Mouse (Mus musculus) liver, embryonic 12.5 days (tissue): ENCODE results near the gene Tgtp1. TPM values are rescaled to one million over a fixed set of nuclear protein-coding genes. Genes with fewer than 3 reads are reported as not detected.
"Not testable (repeated sequence)": the region's sequence is repeated elsewhere in the genome, so short reads cannot be mapped to it uniquely, and the experiment has no call there.

Experiments
- ATAC-seq: fragments of 200-750 bp; cut with Nextera tagmentation; 2 replicates; pipeline ENCODE4 v1.8.0; 2017; ENCODE audit warnings: moderate number of reproducible peaks, mild to moderate bottlenecking, moderate library complexity
- H3K27ac ChIP-seq: fragments of 300-500 bp; sonication (generic); 2 replicates; pipeline ENCODE4 v1.5.1; 2016; ENCODE audit warnings: mild to moderate bottlenecking
- H3K27me3 ChIP-seq: fragments of 300-500 bp; sonication (generic); replicated peaks from 2 replicates; pipeline ENCODE4 v1.6.1; 2016; ENCODE audit warnings: mild to moderate bottlenecking, moderate library complexity
- H3K36me3 ChIP-seq: fragments of 300-500 bp; sonication (generic); 2 replicates; pipeline ENCODE4 v1.6.1; 2016; ENCODE audit warnings: mild to moderate bottlenecking, moderate library complexity
- H3K4me1 ChIP-seq: fragments of 300-500 bp; sonication (generic); 2 replicates; pipeline ENCODE4 v1.6.1; 2016
- H3K4me2 ChIP-seq: fragments of 300-500 bp; sonication (generic); 2 replicates; pipeline ENCODE4 v1.6.1; 2016; ENCODE audit warnings: mild to moderate bottlenecking, moderate library complexity
- H3K4me3 ChIP-seq: fragments of 300-500 bp; sonication (generic); 2 replicates; pipeline ENCODE4 v1.5.1; 2016; ENCODE audit warnings: mild to moderate bottlenecking, moderate library complexity
- H3K9ac ChIP-seq: fragments of 300-500 bp; sonication (generic); 2 replicates; pipeline ENCODE4 v1.6.1; 2016; ENCODE audit warnings: mild to moderate bottlenecking, moderate library complexity
- H3K9me3 ChIP-seq: fragments of 300-500 bp; sonication (generic); replicated peaks from 2 replicates; pipeline ENCODE4 v1.6.1; 2016; ENCODE audit warnings: mild to moderate bottlenecking, moderate library complexity
- WGBS: fragments of 180-500 bp; shearing (Covaris S2); methylation state at CpG from one replicate; pipeline ENCODE4 v1.1.7; 2016; ENCODE audit not compliant: insufficient replicate concordance; 5-methylcytosine and 5-hydroxymethylcytosine counted together
- polyA plus RNA-seq: library from polyadenylated mRNA; unstranded; fragments of >200 nt; fragmentation: Nextera tagmentation; extraction: Ambion mirVana; gene quantifications from 2 replicates; pipeline ENCODE4 v1.2.1, GENCODE M21; 2016

Tgtp1 gene
- polyA plus RNA-seq, 1 experiment from 2014 or later = 0.07 TPM

GRCm38 (mm10) chr11:48978240-48978939, 15.6 kb downstream of the Tgtp1 start, which contains the start of gene Olfr56:
TSS of gene Olfr56 (plus strand) at chr11:48978889.
- not testable (repeated sequence) for ATAC-seq, H3K4me2 ChIP-seq

GRCm38 (mm10) chr11:48974686-48975085, 19.3 kb downstream of the Tgtp1 start:
- H3K36me3 ChIP-seq, H3K9me3 ChIP-seq, H3K27ac ChIP-seq, H3K27me3 ChIP-seq, ATAC-seq, H3K9ac ChIP-seq, H3K4me1 ChIP-seq, H3K4me3 ChIP-seq, H3K4me2 ChIP-seq: not testable (repeated sequence)
- WGBS = no CpG with 5 or more reads among the region's 1 CpGs

More at GRCm38 (mm10) chr11:48978240-48978939, 15.6 kb downstream of the Tgtp1 start, which contains the start of gene Olfr56:
- H3K9me3 ChIP-seq, H3K4me1 ChIP-seq, H3K27me3 ChIP-seq, H3K36me3 ChIP-seq, H3K4me3 ChIP-seq, H3K9ac ChIP-seq, H3K27ac ChIP-seq: not testable (repeated sequence)
- WGBS = no CpG with 5 or more reads among the region's 1 CpGs

DNA sequence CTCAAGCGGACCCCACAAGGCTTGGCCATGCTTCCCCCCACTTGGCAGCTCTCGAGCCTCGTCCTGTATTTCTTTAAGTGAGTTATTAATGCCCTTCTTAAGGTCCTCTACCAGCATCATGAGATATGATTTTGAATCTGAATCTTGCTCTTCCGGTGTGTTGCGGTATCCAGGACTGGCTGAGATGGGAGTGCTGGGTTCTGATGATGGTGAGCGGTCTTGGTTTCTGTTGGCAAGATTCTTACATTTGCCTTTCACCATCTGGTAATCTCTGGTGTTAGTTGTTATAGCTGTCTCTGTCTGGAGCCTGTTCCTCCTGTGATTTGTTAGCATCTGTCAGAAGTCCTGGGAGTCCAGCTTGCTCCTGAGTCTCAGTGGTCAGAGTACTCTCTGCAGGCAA, 47.9 kb downstream of the Tgtp1 start, which contains the start of gene Psme2b:
TSS of gene Psme2b (minus strand) at position 101 of the 400 bp plus-strand sequence.
- not testable (repeated sequence) for H3K27me3 ChIP-seq, H3K36me3 ChIP-seq, H3K4me1 ChIP-seq, H3K9me3 ChIP-seq, H3K27ac ChIP-seq, ATAC-seq, H3K9ac ChIP-seq, H3K4me3 ChIP-seq, H3K4me2 ChIP-seq
- WGBS = 71% methylated on average over 6 of the region's 6 CpGs

DNA sequence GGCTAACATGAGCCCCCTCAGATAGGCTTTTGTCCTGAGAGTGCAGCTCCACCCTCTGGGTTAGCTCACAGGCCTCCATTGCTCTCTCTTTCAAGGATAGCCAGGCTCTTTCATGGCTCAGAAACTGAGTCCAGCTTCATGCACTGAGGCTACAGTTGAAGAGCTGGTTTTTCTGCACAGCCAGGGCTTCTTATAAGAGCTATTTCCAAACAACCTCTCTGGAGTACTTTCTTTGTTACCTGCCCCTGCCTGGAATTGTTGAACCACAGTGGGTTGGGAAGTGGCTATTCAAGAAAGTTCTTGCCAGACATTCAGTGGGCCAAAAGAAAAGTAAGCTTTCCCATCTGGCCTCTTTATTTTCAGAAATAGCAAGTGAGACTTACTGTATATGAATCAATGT, 54.7 kb downstream of the Tgtp1 start:
- not testable (repeated sequence) for ATAC-seq, H3K27ac ChIP-seq, H3K4me2 ChIP-seq, H3K9me3 ChIP-seq, H3K9ac ChIP-seq, H3K36me3 ChIP-seq, H3K4me3 ChIP-seq, H3K4me1 ChIP-seq, H3K27me3 ChIP-seq

Other genes with a start within 250 kb of the Tgtp1 start
- 735 and 768 TPM in 2 replicates for gene Rack1, start 193.8 kb downstream of the Tgtp1 start, polyA plus RNA-seq
- 2.1 and 2.3 TPM in 2 replicates for gene Trim41, start 176.8 kb downstream of the Tgtp1 start, polyA plus RNA-seq
- gene Trim7, start 168.0 kb downstream of the Tgtp1 start, polyA plus RNA-seq = not detected in 2 replicates
- gene Gm12184, start 167.5 kb downstream of the Tgtp1 start, polyA plus RNA-seq = 4.1 and 5.0 TPM in 2 replicates
- 16.3 and 16.5 TPM in 2 replicates for gene Irgm1, start 122.5 kb downstream of the Tgtp1 start, polyA plus RNA-seq
- gene Gm5431, start 92.0 kb downstream of the Tgtp1 start, polyA plus RNA-seq = 0.19 and 0.33 TPM in 2 replicates
- gene Psme2b, start 48.0 kb downstream of the Tgtp1 start, polyA plus RNA-seq = 1.2 and 2.2 TPM in 2 replicates
- 0.07 TPM in 1 of 2 replicates, not detected in the other for gene Olfr56, start 15.3 kb downstream of the Tgtp1 start, polyA plus RNA-seq
- gene 9930111J21Rik1, start 14.8 kb downstream of the Tgtp1 start, polyA plus RNA-seq = 0.50 and 0.89 TPM in 2 replicates
- gene Gm12185, start 1.9 kb downstream of the Tgtp1 start, polyA plus RNA-seq = 0.02 TPM in 1 of 2 replicates, not detected in the other
- gene 9930111J21Rik2, start 57.1 kb upstream of the Tgtp1 start, polyA plus RNA-seq = 0.71 and 0.88 TPM in 2 replicates
- 0.12 and 0.15 TPM in 2 replicates for gene Tgtp2, start 70.0 kb upstream of the Tgtp1 start, polyA plus RNA-seq
- 7.0 and 7.2 TPM in 2 replicates for gene Ifi47, start 82.4 kb upstream of the Tgtp1 start, polyA plus RNA-seq
- gene Olfr1396, start 120.7 kb upstream of the Tgtp1 start, polyA plus RNA-seq = not detected in 2 replicates
- gene Olfr1395, start 148.1 kb upstream of the Tgtp1 start, polyA plus RNA-seq = not detected in 2 replicates
- not detected in 2 replicates for gene Olfr1394, start 160.2 kb upstream of the Tgtp1 start, polyA plus RNA-seq
- gene Btnl9, start 193.0 kb upstream of the Tgtp1 start, polyA plus RNA-seq = 1.6 and 2.0 TPM in 2 replicates
- gene Zfp62, start 209.1 kb upstream of the Tgtp1 start, polyA plus RNA-seq = 16.2 and 16.6 TPM in 2 replicates